Mouse (Mus musculus): Measurements from ENCODE around the gene Insrr.

GRCm38 (mm10) chr3:87846186-87846585, 49.4 kb downstream of the Insrr start:
- TF ChIP-seq CTCF (IDR thresholded peaks at IDR 0.05; ENCODE audit: low read depth): no peak
- no peak for TF ChIP-seq EP300 (IDR thresholded peaks at IDR 0.05; ENCODE audit: low read depth)
